Mouse (Mus musculus) MEL (cell line): ENCODE results near the gene Ly6g5b. TPM values are rescaled to one million over a fixed set of nuclear protein-coding genes. Genes with fewer than 3 reads are reported as not detected.

Source experiments
- DNase-seq: peaks from one replicate; pipeline ENCODE4 v3.0.0; 2011; ENCODE audit warnings: low read depth, low spot score
- H3K27ac ChIP-seq: 2 replicates; pipeline ENCODE4 v1.5.1; 2012; ENCODE audit warnings: low read depth, mild to moderate bottlenecking, control low read depth, low read length, moderate library complexity; ENCODE audit not compliant: control insufficient read depth
- H3K27me3 ChIP-seq, 2 experiments: fragments of 150-350 bp in 1 of 2; sonication (generic) in 1 of 2; 2 replicates each; pipeline ENCODE4 v1.6.1; 2012; ENCODE audit warnings: low read length in 2 of 2, mild to moderate bottlenecking in 2 of 2, improper control_type of control experiment in 1 of 2, moderate library complexity in 1 of 2; ENCODE audit not compliant: insufficient read depth in 2 of 2, control insufficient read depth in 1 of 2
- H3K36me3 ChIP-seq, 2 experiments: 2 replicates each; pipeline ENCODE4 v1.6.1; 2012 to 2014; ENCODE audit warnings: low read length in 2 of 2, improper control_type of control experiment in 1 of 2, inconsistent platforms in 1 of 2, mild to moderate bottlenecking in 1 of 2; ENCODE audit not compliant: insufficient read depth in 2 of 2, control insufficient read depth in 1 of 2
- H3K4me1 ChIP-seq, 2 experiments: fragments of 150-350 bp in 1 of 2; sonication (generic) in 1 of 2; 2 replicates each; pipeline ENCODE4 v1.6.1; 2012; ENCODE audit warnings: low read length in 2 of 2, improper control_type of control experiment in 1 of 2, mild to moderate bottlenecking in 1 of 2; ENCODE audit not compliant: insufficient read depth in 2 of 2, control insufficient read depth in 1 of 2
- H3K4me3 ChIP-seq, 2 experiments: fragments of 150-350 bp in 1 of 2; sonication (generic) in 1 of 2; 2 replicates each; pipeline ENCODE4 v1.5.1; 2012; ENCODE audit warnings: low read depth in 2 of 2, low read length in 2 of 2, mild to moderate bottlenecking in 2 of 2, moderate library complexity in 2 of 2, control low read depth in 1 of 2, improper control_type of control experiment in 1 of 2; ENCODE audit not compliant: control insufficient read depth in 1 of 2, insufficient read depth in 1 of 2
- H3K79me2 ChIP-seq: 2 replicates; pipeline ENCODE4 v1.6.1; 2012; ENCODE audit warnings: mild to moderate bottlenecking, low read length, moderate library complexity; ENCODE audit not compliant: control insufficient read depth, poor library complexity, insufficient read depth
- H3K9ac ChIP-seq: 2 replicates; pipeline ENCODE4 v1.6.1; 2012; ENCODE audit warnings: low read depth, mild to moderate bottlenecking, control low read depth, low read length, moderate library complexity; ENCODE audit not compliant: control insufficient read depth, poor library complexity, severe bottlenecking
- H3K9me3 ChIP-seq: fragments of 150-350 bp; sonication (generic); replicated peaks from 2 replicates; pipeline ENCODE4 v1.6.1; 2012; ENCODE audit warnings: mild to moderate bottlenecking, low read length, improper control_type of control experiment, moderate library complexity; ENCODE audit not compliant: insufficient read depth
- E2F4 ChIP-seq: IDR thresholded peaks from 2 replicates; pipeline ENCODE4 v1.6.1; 2011; ENCODE audit warnings: low read depth, low read length, improper control_type of control experiment, borderline replicate concordance
- ELF1 ChIP-seq: IDR thresholded peaks from 2 replicates; pipeline ENCODE4 v1.6.1; 2014; ENCODE audit warnings: low read depth, mild to moderate bottlenecking, inconsistent platforms, low read length, improper control_type of control experiment, moderate library complexity
- ETS1 ChIP-seq: IDR thresholded peaks from 2 replicates; pipeline ENCODE4 v1.6.1; 2012; ENCODE audit warnings: low read depth, mild to moderate bottlenecking, inconsistent platforms, low read length, improper control_type of control experiment, moderate library complexity
- GABPA ChIP-seq: IDR thresholded peaks from 2 replicates; pipeline ENCODE4 v1.6.1; 2012; ENCODE audit warnings: low read depth, mild to moderate bottlenecking, inconsistent platforms, low read length, improper control_type of control experiment, moderate library complexity
- GATA1 ChIP-seq: IDR thresholded peaks from 2 replicates; pipeline ENCODE4 v1.6.1; 2011; ENCODE audit warnings: low read depth, low read length, improper control_type of control experiment
- HCFC1 ChIP-seq: IDR thresholded peaks from 2 replicates; pipeline ENCODE4 v1.6.1; 2012; ENCODE audit warnings: low read depth, mild to moderate bottlenecking, inconsistent platforms, low read length, improper control_type of control experiment, moderate library complexity
- MAX ChIP-seq: IDR thresholded peaks from 2 replicates; pipeline ENCODE4 v1.6.1; 2011; ENCODE audit warnings: low read length, improper control_type of control experiment
- MAZ ChIP-seq: IDR thresholded peaks from 2 replicates; pipeline ENCODE4 v1.6.1; 2012; ENCODE audit warnings: low read depth, mild to moderate bottlenecking, inconsistent platforms, low read length, improper control_type of control experiment
- NELFE ChIP-seq: IDR thresholded peaks from 2 replicates; pipeline ENCODE4 v1.6.1; 2011; ENCODE audit warnings: low read depth, low read length, improper control_type of control experiment
- NRF1 ChIP-seq: IDR thresholded peaks from 2 replicates; pipeline ENCODE4 v1.6.1; 2014; ENCODE audit warnings: low read depth, mild to moderate bottlenecking, inconsistent platforms, low read length, improper control_type of control experiment, moderate library complexity; ENCODE audit not compliant: poor library complexity, insufficient read depth, severe bottlenecking
- POLR2A ChIP-seq, 2 experiments: IDR thresholded peaks; 2 replicates each; pipeline ENCODE4 v1.6.1; 2011 to 2012; ENCODE audit warnings: low read length in 2 of 2, mild to moderate bottlenecking in 2 of 2, control low read depth in 1 of 2, improper control_type of control experiment in 1 of 2, low read depth in 1 of 2, moderate library complexity in 1 of 2; ENCODE audit not compliant: control insufficient read depth in 1 of 2, insufficient read depth in 1 of 2, poor library complexity in 1 of 2
- POLR2AphosphoS2 ChIP-seq: IDR thresholded peaks from 2 replicates; pipeline ENCODE4 v1.6.1; 2011; ENCODE audit warnings: low read length, improper control_type of control experiment
- RAD21 ChIP-seq: IDR thresholded peaks from 2 replicates; pipeline ENCODE4 v1.6.1; 2011; ENCODE audit warnings: mild to moderate bottlenecking, low read depth, low read length, improper control_type of control experiment
- SIN3A ChIP-seq: IDR thresholded peaks from 2 replicates; pipeline ENCODE4 v1.6.1; 2012; ENCODE audit warnings: low read length, improper control_type of control experiment, inconsistent platforms
- SMC3 ChIP-seq: IDR thresholded peaks from 2 replicates; pipeline ENCODE4 v1.6.1; 2011; ENCODE audit warnings: low read depth, low read length, improper control_type of control experiment
- TAL1 ChIP-seq: IDR thresholded peaks from 2 replicates; pipeline ENCODE4 v1.6.1; 2012; ENCODE audit warnings: mild to moderate bottlenecking, inconsistent platforms, low read length, moderate library complexity, mixed read lengths
- TBP ChIP-seq: IDR thresholded peaks from 2 replicates; pipeline ENCODE4 v1.8.0; 2011; ENCODE audit warnings: low read depth, low read length, improper control_type of control experiment
- TCF12 ChIP-seq: IDR thresholded peaks from 2 replicates; pipeline ENCODE4 v1.6.1; 2014; ENCODE audit warnings: low read depth, mild to moderate bottlenecking, inconsistent platforms, low read length, improper control_type of control experiment, moderate library complexity
- USF1 ChIP-seq: IDR thresholded peaks from 2 replicates; pipeline ENCODE4 v1.6.1; 2014; ENCODE audit warnings: low read depth, mild to moderate bottlenecking, inconsistent platforms, low read length, improper control_type of control experiment, moderate library complexity
- USF2 ChIP-seq, 2 experiments: IDR thresholded peaks; 2 replicates each; pipeline ENCODE4 v1.6.1; 2011 to 2012; ENCODE audit warnings: improper control_type of control experiment in 2 of 2, low read length in 2 of 2, borderline replicate concordance in 1 of 2, inconsistent platforms in 1 of 2, low read depth in 1 of 2, mild to moderate bottlenecking in 1 of 2; ENCODE audit not compliant: insufficient read depth in 1 of 2
- ZMIZ1 ChIP-seq: IDR thresholded peaks from 2 replicates; pipeline ENCODE4 v1.6.1; 2012; ENCODE audit warnings: low read depth, mild to moderate bottlenecking, inconsistent platforms, low read length, improper control_type of control experiment, moderate library complexity
- polyA plus RNA-seq, 2 experiments: library from polyadenylated mRNA; stranded (reverse) in 1 of 2; unstranded in 1 of 2; fragments of >175 nt in 1 of 2; fragments of >200 nt in 1 of 2; gene quantifications; 2 replicates each; pipeline versions ENCODE4 v1.2.1 to v1.2.4; 2012; ENCODE audit warnings: low replicate concordance in 2 of 2, low read depth in 1 of 2; ENCODE audit not compliant: insufficient read length in 2 of 2, insufficient read depth in 1 of 2, missing spikeins in 1 of 2
- total RNA-seq: library from RNA; depleted of rRNA; stranded (reverse); fragments of 300-350 nt; gene quantifications from 2 replicates; pipeline ENCODE4 v1.2.3, GENCODE M21; 2012

The Ly6g5b gene
- total and polyA plus RNA-seq, 3 experiments: 0.65 to 1.4 TPM; not detected in 1

DNA sequence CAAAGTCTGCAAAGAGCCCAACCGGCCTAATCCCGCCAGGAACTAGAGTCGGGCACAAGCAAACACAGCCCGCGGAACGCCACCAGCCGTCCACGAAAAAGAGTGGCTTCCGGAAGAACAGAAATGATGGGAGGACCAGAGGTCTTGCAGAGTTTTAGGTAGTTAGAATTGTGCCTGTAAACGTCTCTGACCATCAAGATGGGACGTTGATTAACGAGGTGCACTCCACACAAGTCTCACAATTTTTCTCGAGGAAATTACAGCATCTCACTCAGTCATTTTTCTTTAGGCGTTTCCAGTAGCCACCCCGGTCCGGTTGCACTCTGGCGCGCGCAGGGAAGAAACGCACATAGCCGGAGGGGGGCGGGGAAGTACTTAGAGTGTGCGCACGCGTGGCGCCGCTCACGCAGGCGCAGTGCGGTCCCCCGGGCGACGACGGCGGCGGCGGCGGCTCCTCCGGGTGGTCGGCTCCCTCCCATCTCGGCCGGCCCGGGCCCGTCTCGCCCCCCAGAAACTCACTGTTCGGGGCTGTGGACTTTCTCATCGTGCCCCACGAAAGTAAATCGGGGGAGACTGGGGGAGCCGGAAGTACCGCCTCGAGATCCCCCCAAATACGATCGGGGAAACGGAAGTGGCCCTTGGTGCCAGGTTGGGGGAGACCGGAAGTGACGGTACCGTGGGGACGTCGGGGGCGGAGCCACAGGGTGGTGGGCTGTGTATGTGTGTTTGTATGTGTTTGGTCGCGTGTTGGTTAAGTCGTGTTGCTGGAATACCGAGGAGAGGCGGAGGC lies 19.8 kb upstream of the Ly6g5b start, which contains the start of gene Bag6:
Gene Bag6 (plus strand): TSS at position 378 of the 790 bp plus-strand sequence.
- Histone ChIP-seq H3K27me3 (no peaks in the 10 kb centered on the region), H3K4me3 (peak within 1 kb of the TSS; percentile 28 to 99), H3K4me1 (peaks cover 0 to 13% of the 10 kb centered on the region in 2 experiments; a peak in 2 of 4 replicates), H3K36me3 (peaks cover 0 to 18% of the 10 kb centered on the region in 2 experiments), H3K9ac (peak within 1 kb of the TSS; percentile 99), H3K27ac (peak within 1 kb of the TSS; percentile 99), H3K79me2 (peaks cover 39% of the 10 kb centered on the region), H3K9me3 (no peaks in the 10 kb centered on the region)
- peak; percentile 90 for TF ChIP-seq SIN3A
- peak; percentile 84 for TF ChIP-seq POLR2AphosphoS2
- 0 out of 2 replicates have a peak, but pooled peaks have one; percentile 37 for TF ChIP-seq GATA1
- TF ChIP-seq MAX: peak; percentile 99
- TF ChIP-seq TBP: peak; percentile 60
- TF ChIP-seq USF2 (IDR thresholded peaks at IDR 0.05; ENCODE audit: borderline replicate concordance in 1 of 2, insufficient read depth in 1 of 2, low read depth in 1 of 2, low read length in 2 of 2): no peak
- TF ChIP-seq TCF12: peak; percentile 18
- TF ChIP-seq POLR2A (IDR thresholded peaks at IDR 0.05; ENCODE audit: control insufficient read depth in 1 of 2, insufficient read depth in 1 of 2, low read depth in 1 of 2, low read length in 2 of 2, poor library complexity in 1 of 2): peak; percentile 76 to 82
- TF ChIP-seq ELF1: peak; percentile 81
- TF ChIP-seq ETS1: peak; percentile 61; the same call in 1 of the 2 replicates
- TF ChIP-seq ZMIZ1: peak; percentile 81
- peak; percentile 93 for TF ChIP-seq NRF1
- TF ChIP-seq E2F4: no peak; the same call in 1 of the 2 replicates
- TF ChIP-seq SMC3: no peak; the same call in 1 of the 2 replicates
- peak; percentile 88 for TF ChIP-seq MAZ
- TF ChIP-seq GABPA: no peak
- TF ChIP-seq HCFC1: peak; percentile 90
- no peak for TF ChIP-seq RAD21
- TF ChIP-seq NELFE: peak; percentile 70
- peak; percentile 96 for DNase-seq

DNA sequence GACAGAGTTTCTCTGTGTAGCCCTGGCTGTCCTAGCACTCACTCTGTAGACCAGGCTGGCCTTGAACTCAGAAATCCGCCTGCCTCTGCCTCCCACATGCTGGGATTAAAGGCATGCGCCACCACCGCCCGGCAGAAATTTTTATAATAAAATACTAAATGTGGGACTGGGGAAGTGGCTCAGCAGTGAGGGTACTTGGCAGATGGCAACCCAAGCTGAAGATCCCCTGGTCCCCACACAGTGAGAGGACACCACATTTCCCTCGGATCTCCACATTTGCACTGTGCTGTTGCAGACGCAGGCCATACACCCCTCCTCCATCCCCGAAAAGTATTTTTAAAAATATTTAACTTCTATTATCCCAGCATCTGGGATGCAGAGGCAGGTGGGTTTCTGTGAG lies 18.3 kb upstream of the Ly6g5b start:
- Histone ChIP-seq H3K4me1 (peaks cover 0 to 13% of the 10 kb centered on the region in 2 experiments; a peak in 2 of 4 replicates), H3K4me3 (no peak overlapping the region), H3K9me3 (no peaks in the 10 kb centered on the region)
- DNase-seq: no peak
- no peak for TF ChIP-seq USF1
- TF ChIP-seq TAL1: no peak
- TF ChIP-seq NELFE: no peak
- TF ChIP-seq, all 39 proteins: peak for 0
- Histone ChIP-seq H3K27me3 (no peaks in the 10 kb centered on the region), H3K27ac (no peak overlapping the region), H3K9ac (peak overlapping the region; percentile 26; the same call in 1 of the 2 replicates), H3K79me2 (peaks cover 35% of the 10 kb centered on the region), H3K36me3 (peaks cover 0 to 18% of the 10 kb centered on the region in 2 experiments; a peak in 3 of 4 replicates)
